In genomic region chr1:18030226-18030625, GRCm38 (mm10) we compare ENCODE assay signal across 29 mouse cellular contexts.
"Had no signal": no experiment of that assay in that cellular context is flagged by ENCODE, and none has a peak within 500 bp of the region (broad histone marks: within the 10 kb centered on the region; RNA-seq: fewer than 3 reads in every experiment).

No protein-coding gene starts in this region.

- H3K4me3 ChIP-seq: gastrocnemius, adult 2 months; heart, adult 2 months; heart, embryonic 13.5 days; heart, embryonic 15.5 days; hindbrain, embryonic 10.5 days; hindbrain, embryonic 12.5 days; intestine, embryonic 15.5 days; layer of hippocampus, adult 2 months; left cerebral cortex, adult 2 months; limb, embryonic 10.5 days; limb, embryonic 12.5 days; liver, embryonic 13.5 days; liver, embryonic 15.5 days had no signal

- H3K9me3 ChIP-seq: heart, embryonic 13.5 days; heart, embryonic 15.5 days; hindbrain, embryonic 10.5 days; hindbrain, embryonic 12.5 days; intestine, embryonic 15.5 days; limb, embryonic 10.5 days; limb, embryonic 12.5 days; liver, embryonic 13.5 days; liver, embryonic 15.5 days had no signal

- ATAC-seq: hindbrain, embryonic 16.5 days; inflammation-experienced regulatory T-cells, adult 6 months; intestine, embryonic 15.5 days; intestine, postnatal 0 days; liver, postnatal 0 days had no signal

- H3K9ac ChIP-seq: heart, embryonic 13.5 days; heart, embryonic 15.5 days; hindbrain, embryonic 12.5 days; hindbrain, embryonic 14.5 days; intestine, embryonic 15.5 days; limb, embryonic 12.5 days; liver, embryonic 13.5 days; liver, embryonic 15.5 days; liver, postnatal 0 days had no signal

- H3K27me3 ChIP-seq: heart, embryonic 13.5 days; heart, embryonic 15.5 days; hindbrain, embryonic 12.5 days; intestine, embryonic 15.5 days; limb, embryonic 12.5 days; liver, embryonic 13.5 days; liver, embryonic 15.5 days had no signal

- H3K27ac ChIP-seq: gastrocnemius, adult 2 months; heart, adult 2 months; heart, embryonic 13.5 days; heart, embryonic 15.5 days; hindbrain, embryonic 10.5 days; hindbrain, embryonic 12.5 days; hindbrain, embryonic 14.5 days; intestine, embryonic 15.5 days; layer of hippocampus, adult 2 months; left cerebral cortex, adult 2 months; limb, embryonic 10.5 days; limb, embryonic 12.5 days; liver, embryonic 13.5 days; liver, embryonic 15.5 days had no signal

- DNase-seq: gastrocnemius, adult 2 months; gastrocnemius, postnatal 10 days; gastrocnemius, postnatal 25 days; heart, adult 2 months; heart, postnatal 4 days; kidney, adult 18-20 months; kidney, adult 8-10 months; kidney, postnatal 10 days; kidney, postnatal 25 days; kidney, postnatal 4 days; liver; liver, embryonic 13.5 days; liver, postnatal 0 days had no signal

- H3K4me2 ChIP-seq: heart, embryonic 11.5 days; heart, embryonic 13.5 days; heart, embryonic 15.5 days; hindbrain, embryonic 12.5 days; hindbrain, embryonic 14.5 days; intestine, embryonic 15.5 days; limb, embryonic 12.5 days; liver, embryonic 11.5 days; liver, embryonic 13.5 days; liver, embryonic 15.5 days had no signal

- H3K4me1 ChIP-seq: heart, embryonic 13.5 days; heart, embryonic 15.5 days; hindbrain, embryonic 10.5 days; hindbrain, embryonic 12.5 days; intestine, embryonic 15.5 days; limb, embryonic 10.5 days; limb, embryonic 12.5 days; liver, embryonic 13.5 days; liver, embryonic 15.5 days had no signal

- H3K36me3 ChIP-seq: heart, embryonic 13.5 days; heart, embryonic 15.5 days; hindbrain, embryonic 10.5 days; hindbrain, embryonic 12.5 days; intestine, embryonic 15.5 days; limb, embryonic 10.5 days; limb, embryonic 12.5 days; liver, embryonic 13.5 days; liver, embryonic 15.5 days had no signal
